In genomic region chr2:178911646-178912045, GRCm38 (mm10) we compare ENCODE assay signal across 29 mouse cellular contexts.
A peak's percentile ranks its signal among the peaks of the same experiment; 100 is the strongest.
DNase-seq lines count a peak whose midpoint lies in the region; ATAC-seq and TF ChIP-seq lines count a peak whose summit lies in the region.
"Had no signal": no experiment of that assay in that cellular context is flagged by ENCODE, and none has a peak within 500 bp of the region (broad histone marks: within the 10 kb centered on the region; RNA-seq: fewer than 3 reads in every experiment).

No protein-coding gene starts in this region.

- no peaks in the 10 kb centered on the region for H3K27me3 ChIP-seq in kidney, postnatal 0 days (ENCODE audit: insufficient read depth, low read length)
- H3K27me3 ChIP-seq in limb, embryonic 13.5 days, result no peaks in the 10 kb centered on the region
- H3K27me3 ChIP-seq in heart, embryonic 12.5 days (replicated peaks), result no peaks in the 10 kb centered on the region
- no peaks in the 10 kb centered on the region for H3K27me3 ChIP-seq in heart, embryonic 11.5 days (ENCODE audit: control insufficient read depth, insufficient read depth, low read length)
- H3K27me3 ChIP-seq: CH12.LX; heart, embryonic 15.5 days; intestine, embryonic 15.5 days; lung, embryonic 15.5 days had no signal

- 30% methylated on average over 3 of the region's 3 CpGs for WGBS in kidney, postnatal 0 days
- WGBS in limb, embryonic 13.5 days, result 19% methylated on average over 3 of the region's 3 CpGs
- 84% methylated on average over 3 of the region's 3 CpGs for WGBS in heart, embryonic 12.5 days
- WGBS in heart, embryonic 11.5 days (ENCODE audit: insufficient replicate concordance), result 72% methylated on average over 3 of the region's 3 CpGs

- no peak overlapping the region for H3K9ac ChIP-seq in kidney, postnatal 0 days (ENCODE audit: low read depth, low read length)
- H3K9ac ChIP-seq in limb, embryonic 13.5 days, result no peak overlapping the region
- no peak overlapping the region for H3K9ac ChIP-seq in heart, embryonic 12.5 days
- H3K9ac ChIP-seq in heart, embryonic 11.5 days (ENCODE audit: low read depth, low read length), result no peak overlapping the region
- H3K9ac ChIP-seq: forebrain, postnatal 0 days; heart, embryonic 15.5 days; intestine, embryonic 15.5 days; lung, embryonic 15.5 days had no signal

- TF ChIP-seq CTCF in kidney, postnatal 0 days (IDR thresholded peaks at IDR 0.05; ENCODE audit: low read depth), result no peak

- H3K4me1 ChIP-seq in kidney, postnatal 0 days (replicated peaks; ENCODE audit: insufficient read depth, low read length), result no peaks in the 10 kb centered on the region
- peaks cover 11% of the 10 kb centered on the region for H3K4me1 ChIP-seq in limb, embryonic 13.5 days
- H3K4me1 ChIP-seq in heart, embryonic 12.5 days (replicated peaks), result no peaks in the 10 kb centered on the region
- H3K4me1 ChIP-seq in heart, embryonic 11.5 days (ENCODE audit: control insufficient read depth, insufficient read depth, low read length), result no peaks in the 10 kb centered on the region
- H3K4me1 ChIP-seq: heart, embryonic 15.5 days; intestine, embryonic 15.5 days; lung, embryonic 15.5 days had no signal

- peak; percentile 7 for DNase-seq in embryo, embryonic 11 days
- DNase-seq in embryo, embryonic 9.5 days (ENCODE audit: extremely low spot score), result no peak
- peak; percentile 79 for DNase-seq in kidney, postnatal 0 days (ENCODE audit: low spot score)
- no peak for DNase-seq in kidney, adult 18-20 months
- DNase-seq in spleen, adult 18-20 months, result no peak
- DNase-seq: adrenal gland, adult 2 months; cerebellum, adult 8-10 months; cerebellum, postnatal 25 days; forebrain, postnatal 0 days; gastrocnemius, postnatal 10 days; kidney, adult 9 months; right cerebral cortex, postnatal 25 days; thymus, adult 18-20 months; thymus, postnatal 25 days had no signal

- no peak overlapping the region for H3K27ac ChIP-seq in kidney, postnatal 0 days
- H3K27ac ChIP-seq in limb, embryonic 13.5 days, result no peak overlapping the region
- H3K27ac ChIP-seq in heart, embryonic 12.5 days (ENCODE audit: poor library complexity, severe bottlenecking), result no peak overlapping the region
- no peak overlapping the region for H3K27ac ChIP-seq in heart, embryonic 11.5 days (ENCODE audit: low read depth, low read length)
- H3K27ac ChIP-seq: heart, embryonic 15.5 days; hindbrain, postnatal 0 days; intestine, embryonic 15.5 days; left cerebral cortex, adult 2 months; lung, embryonic 15.5 days; stomach, postnatal 0 days had no signal

- no peaks in the 10 kb centered on the region for H3K36me3 ChIP-seq in kidney, postnatal 0 days (ENCODE audit: insufficient read depth, low read length)
- no peaks in the 10 kb centered on the region for H3K36me3 ChIP-seq in limb, embryonic 13.5 days
- no peaks in the 10 kb centered on the region for H3K36me3 ChIP-seq in heart, embryonic 12.5 days
- no peaks in the 10 kb centered on the region for H3K36me3 ChIP-seq in heart, embryonic 11.5 days (ENCODE audit: control insufficient read depth, insufficient read depth, low read length)
- H3K36me3 ChIP-seq: heart, embryonic 15.5 days; intestine, embryonic 15.5 days; lung, embryonic 15.5 days had no signal

- no peak overlapping the region for H3K4me2 ChIP-seq in kidney, postnatal 0 days (ENCODE audit: low read length)
- H3K4me2 ChIP-seq in limb, embryonic 13.5 days (replicated peaks), result no peak overlapping the region
- H3K4me2 ChIP-seq in heart, embryonic 12.5 days, result no peak overlapping the region
- H3K4me2 ChIP-seq in heart, embryonic 11.5 days, result no peak overlapping the region
- H3K4me2 ChIP-seq: heart, embryonic 15.5 days; intestine, embryonic 15.5 days; liver, embryonic 11.5 days; lung, embryonic 15.5 days; midbrain, embryonic 11.5 days had no signal

- peak; percentile 43; the same call in 1 of the 2 replicates for ATAC-seq in kidney, postnatal 0 days (replicated peaks; ENCODE audit: low FRiP score, low read depth)
- peak; percentile 86 for ATAC-seq in limb, embryonic 13.5 days (ENCODE audit: low FRiP score, low read depth)
- ATAC-seq in heart, embryonic 12.5 days (ENCODE audit: insufficient number of reproducible peaks, low FRiP score), result no peak
- no peak for ATAC-seq in heart, embryonic 11.5 days (replicated peaks; ENCODE audit: insufficient number of reproducible peaks, low FRiP score, low TSS enrichment)
- ATAC-seq: activated CD4-positive, CD25-positive, alpha-beta regulatory T cell, adult 4 months; forebrain, postnatal 0 days; hindbrain, postnatal 0 days; intestine, embryonic 15.5 days; midbrain, embryonic 16.5 days had no signal

- H3K4me3 ChIP-seq in kidney, postnatal 0 days (replicated peaks; ENCODE audit: low read depth, low read length), result no peak overlapping the region
- no peak overlapping the region for H3K4me3 ChIP-seq in limb, embryonic 13.5 days
- no peak overlapping the region for H3K4me3 ChIP-seq in heart, embryonic 12.5 days
- H3K4me3 ChIP-seq in heart, embryonic 11.5 days (ENCODE audit: low read depth, low read length), result no peak overlapping the region
- H3K4me3 ChIP-seq: erythroblast, embryonic 14.5 days; heart, embryonic 15.5 days; intestine, embryonic 15.5 days; left cerebral cortex, adult 2 months; lung, embryonic 15.5 days had no signal

- no peaks in the 10 kb centered on the region for H3K9me3 ChIP-seq in kidney, postnatal 0 days (replicated peaks; ENCODE audit: low read length)
- no peaks in the 10 kb centered on the region for H3K9me3 ChIP-seq in limb, embryonic 13.5 days
- H3K9me3 ChIP-seq in heart, embryonic 12.5 days (replicated peaks), result no peaks in the 10 kb centered on the region
- no peaks in the 10 kb centered on the region for H3K9me3 ChIP-seq in heart, embryonic 11.5 days (replicated peaks; ENCODE audit: control insufficient read depth, low read length)
- H3K9me3 ChIP-seq: heart, embryonic 15.5 days; intestine, embryonic 15.5 days; lung, embryonic 15.5 days had no signal

Comparison
In these comparisons a context has a peak if more than half of its experiments do, and no peak if none do; other contexts are left out.
1. DNase-seq: peak in embryo, embryonic 11 days (single experiment) and kidney, postnatal 0 days (single experiment); none in embryo, embryonic 9.5 days (single experiment), kidney, adult 18-20 months (single experiment) and spleen, adult 18-20 months (0 of 2).
2. ATAC-seq: peak in kidney, postnatal 0 days (single experiment) and limb, embryonic 13.5 days (single experiment); none in heart, embryonic 12.5 days (single experiment) and heart, embryonic 11.5 days (single experiment).